Mouse (Mus musculus) cerebellum, adult 11 months (tissue): Measurements from ENCODE around the gene Plch2.

Experiments used
- DNase-seq: peaks from one replicate; pipeline ENCODE4 v3.0.0; 2022

Plch2 gene

GRCm38 (mm10) chr4:155070921-155071320 is 14.3 kb upstream of the Plch2 start:
- no peak for DNase-seq

- no peak for DNase-seq
Observed at GRCm38 (mm10) chr4:155070199-155070598, 13.6 kb upstream of the Plch2 start.

- DNase-seq: peak; percentile 63
Observed at GRCm38 (mm10) chr4:155069191-155069590, 12.6 kb upstream of the Plch2 start.

DNA sequence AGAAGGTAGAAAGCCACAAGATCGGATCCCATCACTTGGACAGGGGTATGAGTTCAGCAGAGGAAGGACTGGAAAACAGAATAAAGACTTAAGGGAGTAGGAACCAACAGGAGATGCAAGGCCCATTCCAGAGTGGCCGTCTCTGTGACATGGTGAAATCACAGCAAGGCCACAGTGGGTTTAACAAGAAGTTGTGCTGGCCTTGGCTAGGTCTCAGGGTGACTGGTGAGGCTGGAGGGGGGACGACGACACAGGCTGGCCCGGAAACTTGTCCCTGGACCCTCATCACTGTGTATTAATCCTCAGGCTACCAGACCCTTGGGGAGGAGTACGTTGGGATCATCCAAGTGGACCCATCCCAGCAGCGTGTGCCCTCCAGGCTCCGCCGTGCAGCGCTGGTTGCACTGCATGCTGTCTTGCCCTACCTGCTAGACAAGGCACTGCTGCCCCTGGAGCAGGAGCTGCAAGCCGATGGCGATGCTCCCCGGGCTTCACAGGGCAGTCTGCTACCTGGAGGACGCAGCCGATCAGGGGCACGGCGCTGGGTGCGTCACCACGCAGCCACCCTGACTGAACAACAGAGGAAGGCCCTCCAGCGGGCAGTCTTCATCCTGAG is 11.9 kb upstream of the Plch2 start:
- no peak for DNase-seq

DNA sequence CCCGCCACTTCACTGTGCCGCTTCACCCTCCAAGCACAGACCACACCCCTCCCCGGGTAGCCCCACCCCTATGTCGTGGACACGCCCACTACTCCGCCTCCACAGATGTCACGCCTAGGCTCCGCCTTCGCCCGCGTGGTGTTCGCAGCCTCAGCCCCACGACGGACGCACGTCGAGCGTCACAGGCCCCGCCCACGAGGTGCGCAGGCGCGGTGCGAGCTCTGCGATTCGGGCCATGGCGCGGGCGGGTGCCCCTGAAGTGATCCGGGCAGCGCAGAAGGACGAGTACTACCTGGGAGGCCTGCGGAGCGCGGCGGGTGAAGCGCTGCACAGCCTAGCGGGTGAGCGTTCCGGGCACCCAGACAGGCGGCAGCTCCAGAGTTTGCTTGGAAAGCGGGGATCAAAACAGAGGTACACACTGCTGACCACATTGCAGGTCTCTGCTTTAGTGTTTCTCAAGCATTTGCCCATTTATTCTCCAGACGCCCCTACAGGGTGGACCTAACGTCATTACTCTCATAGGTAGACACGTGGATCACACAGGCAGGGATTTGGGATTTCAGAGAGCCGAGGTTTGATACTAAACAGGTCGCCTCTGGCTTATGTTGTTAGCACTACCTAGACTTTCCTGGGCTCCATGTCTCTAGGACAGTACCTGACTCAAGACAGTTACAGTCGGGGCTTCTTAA is 10.4 kb upstream of the Plch2 start, which contains the start of gene Pex10:
Pex10 (plus strand) TSS at position 183 of the 689 bp plus-strand sequence.
- DNase-seq: peak; percentile 97

- DNase-seq: peak; percentile 89
Observed at GRCm38 (mm10) chr4:155065970-155066833, 9.6 kb upstream of the Plch2 start.

GRCm38 (mm10) chr4:155064474-155064873 is 7.9 kb upstream of the Plch2 start:
- DNase-seq: no peak

DNA sequence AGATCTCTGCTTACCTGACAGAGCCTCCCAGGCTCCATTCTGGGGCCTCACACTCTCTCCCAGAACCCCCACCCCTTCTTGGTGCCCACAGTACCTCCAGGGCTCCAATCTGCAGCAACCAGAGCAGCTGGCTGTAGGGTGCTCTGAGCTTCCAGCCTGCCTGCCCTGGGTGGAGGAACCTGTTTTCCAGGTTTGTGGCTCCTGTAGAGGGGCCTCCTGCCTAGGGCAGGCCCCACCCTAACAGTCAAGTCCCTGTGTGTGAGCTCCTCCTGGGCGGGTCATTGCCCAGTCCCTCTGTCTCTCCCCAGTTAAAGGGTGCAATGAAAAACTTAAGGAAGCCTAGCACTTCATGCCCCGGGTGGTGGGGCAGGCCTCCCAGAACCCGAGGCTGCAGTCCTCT is 7.3 kb upstream of the Plch2 start:
- no peak for DNase-seq

DNA sequence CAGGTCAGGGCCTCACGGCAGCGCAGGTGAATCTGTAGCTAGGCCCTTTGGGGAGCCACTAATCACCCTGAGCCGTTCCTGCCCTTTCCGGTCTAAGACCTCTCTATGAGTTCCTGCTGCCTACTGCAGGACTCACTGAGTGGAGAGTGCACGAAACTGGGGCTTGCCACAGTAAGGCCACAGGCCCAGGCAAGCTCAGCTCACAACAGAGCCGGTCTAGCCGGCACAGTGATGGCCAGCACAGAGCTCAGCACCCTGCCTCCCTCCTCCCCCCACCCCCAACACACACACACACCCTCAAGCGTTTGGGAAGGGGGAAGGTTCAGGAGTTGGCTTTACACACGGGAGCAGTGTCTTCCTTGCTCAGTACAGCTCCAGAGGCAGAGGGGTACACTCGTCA is 1.7 kb upstream of the Plch2 start:
- no peak for DNase-seq

- no peak for DNase-seq
Observed at GRCm38 (mm10) chr4:155050116-155050515, 6.5 kb downstream of the Plch2 start.

DNA sequence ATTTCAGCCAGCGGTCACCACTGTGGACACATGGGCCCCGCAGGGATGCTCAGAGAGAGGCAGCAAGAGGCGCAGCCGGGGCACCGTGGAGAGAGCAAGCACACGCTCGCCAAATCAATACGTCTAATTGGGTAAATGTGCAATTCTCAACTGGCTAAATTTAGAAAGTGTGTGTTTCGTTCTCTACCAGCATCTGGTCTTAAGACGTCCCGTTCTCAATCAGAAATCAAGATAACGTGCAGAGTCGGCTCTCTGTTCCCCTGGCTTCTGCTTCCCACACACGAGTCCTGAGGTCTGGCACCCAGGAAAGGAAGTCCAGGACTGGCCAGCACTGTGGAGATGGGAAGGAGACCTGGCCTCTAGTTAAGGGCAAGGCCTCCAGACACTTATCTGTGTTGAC is 9.9 kb downstream of the Plch2 start:
- DNase-seq: no peak

DNA sequence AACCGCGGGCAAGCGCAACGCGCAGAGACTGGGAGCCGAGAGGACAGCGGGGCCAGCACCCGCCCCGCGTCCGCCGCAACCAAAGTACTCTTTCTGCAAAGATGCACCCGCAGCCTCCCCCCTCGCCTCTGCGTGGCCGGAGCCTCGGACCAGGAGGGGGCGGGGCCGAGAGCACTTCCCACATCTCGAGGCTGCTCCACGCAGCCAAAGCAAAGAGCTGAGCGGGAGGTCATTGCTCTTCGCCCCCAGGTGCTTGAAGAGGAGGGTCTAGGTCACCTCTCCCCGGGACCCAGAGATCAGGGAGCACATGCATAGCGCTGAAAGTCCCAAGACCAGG is 13.3 kb downstream of the Plch2 start:
- DNase-seq: no peak

DNA sequence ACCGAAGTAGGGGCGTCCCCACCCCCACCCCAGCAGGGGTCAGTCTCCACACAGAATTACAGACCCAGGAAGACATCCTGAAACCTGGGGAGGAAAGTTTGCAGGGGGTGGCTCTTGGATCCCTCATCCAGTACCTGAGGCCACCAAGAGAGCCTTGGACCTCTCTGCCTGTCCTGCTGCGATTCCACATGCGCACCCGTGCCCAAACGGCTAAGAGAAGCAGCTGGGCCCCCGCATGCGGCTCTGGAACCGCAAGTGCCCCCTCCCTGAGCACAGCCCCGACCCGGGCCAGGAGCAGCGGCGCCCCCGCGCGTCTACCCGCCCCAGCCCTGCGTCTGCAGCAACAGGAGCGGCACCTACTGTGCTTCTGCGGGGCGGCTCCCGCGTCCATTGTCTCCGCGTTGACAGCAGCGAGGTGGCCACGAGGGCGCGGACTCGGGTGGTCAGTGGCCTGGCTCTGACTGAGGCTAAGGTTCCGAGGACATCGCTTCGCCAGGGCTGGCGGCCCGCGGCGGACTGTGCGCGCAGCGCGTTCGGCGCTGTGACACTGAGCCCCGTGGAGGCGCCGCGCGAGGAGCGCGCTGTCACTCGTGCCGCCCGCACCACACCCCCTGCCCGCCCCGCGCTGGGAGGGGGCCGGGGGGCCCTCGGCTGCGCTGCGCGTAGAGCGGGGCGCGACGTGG is 13.8 kb downstream of the Plch2 start:
- peak; percentile 54 for DNase-seq

GRCm38 (mm10) chr4:155040696-155041095 is 15.9 kb downstream of the Plch2 start:
- DNase-seq: no peak

DNA sequence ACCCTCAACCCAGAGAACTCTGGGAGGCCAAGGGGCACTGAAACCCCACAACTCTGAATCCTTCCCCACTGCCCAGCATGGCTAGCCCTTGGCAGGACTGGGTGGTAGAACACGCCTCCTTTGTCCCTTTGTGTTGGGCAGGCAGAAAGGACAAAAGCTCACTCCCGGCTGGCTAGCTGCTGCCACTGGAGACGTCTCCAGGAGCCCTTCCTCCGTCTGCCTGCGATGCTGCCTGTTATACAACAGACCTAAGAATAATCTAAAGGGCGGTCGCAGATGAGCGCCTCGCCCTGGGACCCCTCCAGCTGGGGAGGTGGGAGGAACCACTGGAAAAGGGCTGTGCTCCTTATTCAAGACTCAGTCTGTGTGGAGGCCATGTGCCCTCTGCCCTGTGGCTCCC is 16.4 kb downstream of the Plch2 start:
- no peak for DNase-seq

GRCm38 (mm10) chr4:155034787-155035186 is 21.8 kb downstream of the Plch2 start:
- no peak for DNase-seq

DNA sequence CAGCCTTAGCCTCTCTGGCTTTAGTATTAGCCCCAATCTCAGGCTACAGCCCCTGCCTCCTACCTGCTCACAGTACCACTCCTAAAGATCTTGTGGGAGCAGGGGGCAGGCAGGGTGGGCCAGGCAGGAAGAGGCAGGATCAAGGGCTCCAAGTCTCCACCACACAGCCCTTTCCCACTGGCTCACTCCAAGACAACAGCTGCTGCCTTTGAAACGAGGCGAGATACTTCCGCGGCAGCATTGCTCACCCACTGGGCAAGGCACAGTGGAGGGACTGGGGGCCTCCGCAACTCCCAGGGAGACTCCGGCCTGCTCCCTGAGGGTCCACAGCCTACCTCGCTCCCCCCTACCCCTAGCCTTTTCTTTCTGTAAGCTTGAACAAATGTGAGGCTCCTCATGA is 22.4 kb downstream of the Plch2 start:
- no peak for DNase-seq

- DNase-seq: no peak
Observed at GRCm38 (mm10) chr4:155033115-155033514, 23.5 kb downstream of the Plch2 start.

DNA sequence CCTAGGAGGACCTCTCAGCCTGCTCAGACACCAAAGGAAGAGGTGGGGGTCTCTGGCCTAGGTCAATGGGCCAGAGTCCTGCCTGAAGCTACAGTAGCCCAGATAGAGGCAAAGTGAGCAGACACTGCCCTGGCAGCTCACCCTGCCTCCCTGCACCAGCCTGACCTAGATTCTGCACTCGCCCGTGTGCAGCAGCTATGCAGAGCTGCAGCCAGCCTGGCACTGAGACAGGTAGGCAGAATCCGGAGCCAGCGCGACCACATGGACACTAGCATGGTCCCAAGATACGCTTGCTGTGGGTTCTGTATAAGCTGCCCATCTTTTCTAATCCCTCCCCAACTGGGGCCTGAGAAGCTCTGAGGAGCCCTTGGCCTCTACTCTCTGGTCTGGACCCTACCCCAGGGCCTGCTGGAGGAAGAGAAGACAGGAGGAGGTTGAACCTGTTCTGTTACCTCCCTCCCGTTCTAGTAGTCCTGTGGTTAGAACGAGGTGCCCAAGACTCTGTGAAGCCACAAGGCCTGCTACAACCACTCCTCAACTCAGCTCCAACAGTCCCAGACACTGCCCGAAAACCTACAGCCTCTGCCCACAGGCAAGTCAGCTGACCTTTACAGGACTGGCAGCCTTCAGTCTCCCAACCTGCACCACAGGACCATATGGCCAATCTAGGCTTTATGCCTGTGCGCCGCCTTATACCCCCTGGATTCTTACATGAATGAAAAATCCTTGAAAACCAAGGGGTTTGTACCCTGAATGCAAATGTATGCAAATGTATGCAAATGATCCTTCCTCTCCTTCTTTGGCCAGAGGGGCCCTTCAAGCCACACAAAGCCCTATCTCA is 32.2 kb downstream of the Plch2 start:
- DNase-seq: peak; percentile 82

DNA sequence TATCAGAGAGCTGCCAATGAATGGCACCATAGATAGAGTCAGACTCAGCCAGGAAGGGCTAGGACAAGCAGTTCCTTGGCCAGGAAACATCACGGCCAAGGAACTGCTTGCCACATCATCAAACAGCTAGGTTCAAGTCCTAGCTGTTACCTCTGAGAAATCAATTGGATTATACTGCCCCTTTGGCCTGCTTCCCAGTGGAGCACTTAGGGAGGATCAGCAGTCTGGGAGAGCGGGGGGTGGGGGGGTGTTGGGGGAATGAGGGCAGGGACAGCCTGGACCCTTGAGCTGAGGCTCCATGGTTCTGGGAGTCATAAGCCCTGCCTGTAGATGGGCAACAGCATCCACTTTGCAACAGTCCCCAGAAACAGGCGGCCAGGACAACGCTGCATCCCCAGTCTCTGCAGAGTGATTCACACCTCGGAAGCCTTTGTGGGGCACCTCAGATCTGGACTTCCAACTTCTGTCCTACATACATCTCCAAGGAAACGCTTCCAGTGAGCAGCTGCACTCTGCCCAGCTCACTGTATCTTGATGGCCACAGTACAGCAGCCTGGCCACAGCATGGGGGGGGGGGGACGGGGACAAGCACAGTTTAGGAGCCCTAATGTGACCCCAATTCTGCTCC is 34.2 kb downstream of the Plch2 start:
- DNase-seq: no peak

- no peak for DNase-seq
Observed at GRCm38 (mm10) chr4:155020813-155021212, 35.8 kb downstream of the Plch2 start.

DNA sequence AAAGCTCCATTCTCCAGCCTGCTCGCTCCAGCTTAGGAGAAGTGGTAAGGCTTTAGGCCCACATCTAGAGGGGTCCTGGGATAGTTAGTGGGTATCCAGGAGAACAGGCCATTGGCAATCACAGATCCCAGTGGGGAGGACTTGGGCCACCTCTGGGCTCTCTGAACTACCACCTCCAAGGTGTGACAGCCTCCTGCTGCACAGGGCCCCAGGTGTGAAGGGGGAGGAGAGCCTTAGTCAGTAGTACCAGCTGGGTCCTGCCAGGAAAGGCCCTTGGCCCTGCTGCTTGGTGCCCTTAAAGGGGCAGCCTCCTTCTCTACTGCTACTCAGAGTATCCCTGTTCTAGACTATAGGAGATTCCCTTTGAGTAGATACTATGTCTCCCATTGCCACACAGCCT is 36.4 kb downstream of the Plch2 start:
- no peak for DNase-seq
